Mouse (Mus musculus): ENCODE data around the gene Cxcr4.

- TF ChIP-seq CTCF (IDR thresholded peaks at IDR 0.05; ENCODE audit: low read depth), result no peak
- no peak for TF ChIP-seq EP300 (IDR thresholded peaks at IDR 0.05; ENCODE audit: low read depth)
Observed at GRCm38 (mm10) chr1:128615459-128615806, 23.3 kb upstream of the Cxcr4 start.
